Mouse (Mus musculus) testis, adult 2 months (tissue): ENCODE measurements at regions not wholly inside any gene's neighbourhood (a gene's known extent, or its start where the extent isn't known, plus 50 kb on each side); places are given as distances from the start of the nearest gene placed in this dataset.

Source experiments
- H3K27ac ChIP-seq: fragments of 200-500 bp; 2 replicates; pipeline ENCODE4 v1.5.1; 2012; ENCODE audit warnings: low read depth, low read length; ENCODE audit not compliant: control insufficient read depth, insufficient read depth
- H3K27me3 ChIP-seq: fragments of 200-500 bp; 2 replicates; pipeline ENCODE4 v1.6.1; 2012; ENCODE audit warnings: mild to moderate bottlenecking, low read length, moderate library complexity; ENCODE audit not compliant: control insufficient read depth, insufficient read depth
- H3K36me3 ChIP-seq: fragments of 200-500 bp; 2 replicates; pipeline ENCODE4 v1.6.1; 2012; ENCODE audit warnings: mild to moderate bottlenecking, low read length; ENCODE audit not compliant: control insufficient read depth, insufficient read depth
- H3K4me1 ChIP-seq: fragments of 200-500 bp; 2 replicates; pipeline ENCODE4 v1.6.1; 2012; ENCODE audit warnings: low read length; ENCODE audit not compliant: control insufficient read depth, insufficient read depth
- H3K4me3 ChIP-seq: fragments of 200-500 bp; 2 replicates; pipeline ENCODE4 v1.5.1; 2012; ENCODE audit warnings: low read depth, mild to moderate bottlenecking, low read length, moderate library complexity, mixed read lengths; ENCODE audit not compliant: control insufficient read depth
- CTCF ChIP-seq: fragments of 200-500 bp; IDR thresholded peaks from 2 replicates; pipeline ENCODE4 v1.5.1; 2012; ENCODE audit warnings: low read depth, mild to moderate bottlenecking, inconsistent platforms, low read length, moderate library complexity; ENCODE audit not compliant: control insufficient read depth, insufficient read depth, insufficient replicate concordance
- POLR2A ChIP-seq: fragments of 200-500 bp; IDR thresholded peaks from 2 replicates; pipeline ENCODE4 v1.6.1; 2012; ENCODE audit warnings: low read depth, mild to moderate bottlenecking, inconsistent platforms, low read length, moderate library complexity; ENCODE audit not compliant: control insufficient read depth

- no peaks in the 10 kb centered on the region for H3K4me1 ChIP-seq
- no peak overlapping the region for H3K4me3 ChIP-seq
- no peaks in the 10 kb centered on the region for H3K36me3 ChIP-seq
- TF ChIP-seq POLR2A (no peak), CTCF (no peak)
- no peak overlapping the region for H3K27ac ChIP-seq
- no peaks in the 10 kb centered on the region for H3K27me3 ChIP-seq
Measured at GRCm38 (mm10) chrX:12219474-12219873, 59.3 kb upstream of the Bcor start.

- Histone ChIP-seq H3K4me3 (no peak overlapping the region), H3K4me1 (peaks cover 3% of the 10 kb centered on the region; the same call in 1 of the 2 replicates), H3K27ac (no peak overlapping the region), H3K36me3 (no peaks in the 10 kb centered on the region), H3K27me3 (no peaks in the 10 kb centered on the region)
- no peak for TF ChIP-seq POLR2A
- TF ChIP-seq CTCF, result no peak
Measured at GRCm38 (mm10) chrX:12224314-12224713, 64.2 kb upstream of the Bcor start.

- Histone ChIP-seq H3K36me3 (no peaks in the 10 kb centered on the region), H3K27me3 (no peaks in the 10 kb centered on the region), H3K4me3 (no peak overlapping the region), H3K4me1 (peaks cover 3% of the 10 kb centered on the region; the same call in 1 of the 2 replicates), H3K27ac (no peak overlapping the region)
- TF ChIP-seq CTCF, result no peak
- no peak for TF ChIP-seq POLR2A
Measured at GRCm38 (mm10) chrX:12225116-12225891, 65.1 kb upstream of the Bcor start.

GRCm38 (mm10) chrX:12225892-12226206, 65.7 kb upstream of the Bcor start:
- H3K4me3 ChIP-seq, result no peak overlapping the region
- no peak for TF ChIP-seq CTCF
- no peak for TF ChIP-seq POLR2A
- H3K27ac ChIP-seq, result no peak overlapping the region
- no peaks in the 10 kb centered on the region for H3K27me3 ChIP-seq
- H3K36me3 ChIP-seq, result no peaks in the 10 kb centered on the region
- peaks cover 3% of the 10 kb centered on the region; the same call in 1 of the 2 replicates for H3K4me1 ChIP-seq

GRCm38 (mm10) chrX:12240505-12241011, 80.4 kb upstream of the Bcor start:
- H3K27ac ChIP-seq, result no peak overlapping the region
- no peaks in the 10 kb centered on the region for H3K4me1 ChIP-seq
- no peaks in the 10 kb centered on the region for H3K27me3 ChIP-seq
- no peak for TF ChIP-seq POLR2A
- TF ChIP-seq CTCF, result no peak
- H3K4me3 ChIP-seq, result no peak overlapping the region
- H3K36me3 ChIP-seq, result no peaks in the 10 kb centered on the region

- no peaks in the 10 kb centered on the region for H3K4me1 ChIP-seq
- no peak overlapping the region for H3K4me3 ChIP-seq
- no peak overlapping the region for H3K27ac ChIP-seq
- no peaks in the 10 kb centered on the region for H3K27me3 ChIP-seq
- TF ChIP-seq CTCF, result no peak
- no peak for TF ChIP-seq POLR2A
- no peaks in the 10 kb centered on the region for H3K36me3 ChIP-seq
Measured at GRCm38 (mm10) chrX:12241751-12242150, 81.6 kb upstream of the Bcor start.

GRCm38 (mm10) chrX:12249071-12249470, 88.9 kb upstream of the Bcor start:
- Histone ChIP-seq H3K27ac (no peak overlapping the region), H3K4me3 (no peak overlapping the region), H3K4me1 (peaks cover 5% of the 10 kb centered on the region), H3K27me3 (no peaks in the 10 kb centered on the region), H3K36me3 (no peaks in the 10 kb centered on the region)
- TF ChIP-seq POLR2A (no peak), CTCF (no peak)
